Mouse (Mus musculus) T-cell, adult 66 days (primary cell): Measurements from ENCODE around the gene Slc25a14. TPM values are rescaled to one million over a fixed set of nuclear protein-coding genes. Genes with fewer than 3 reads are reported as not detected.

ENCODE experiments used
- total RNA-seq, 2 experiments: library from RNA; stranded (reverse); gene quantifications; 3 replicates in 1 of 2; 4 replicates in 1 of 2; pipeline ENCODE4 v1.2.4; 2023

Gene Slc25a14
- total RNA-seq = 1 to 10 TPM; 4.5 to 5.8 TPM

DNA sequence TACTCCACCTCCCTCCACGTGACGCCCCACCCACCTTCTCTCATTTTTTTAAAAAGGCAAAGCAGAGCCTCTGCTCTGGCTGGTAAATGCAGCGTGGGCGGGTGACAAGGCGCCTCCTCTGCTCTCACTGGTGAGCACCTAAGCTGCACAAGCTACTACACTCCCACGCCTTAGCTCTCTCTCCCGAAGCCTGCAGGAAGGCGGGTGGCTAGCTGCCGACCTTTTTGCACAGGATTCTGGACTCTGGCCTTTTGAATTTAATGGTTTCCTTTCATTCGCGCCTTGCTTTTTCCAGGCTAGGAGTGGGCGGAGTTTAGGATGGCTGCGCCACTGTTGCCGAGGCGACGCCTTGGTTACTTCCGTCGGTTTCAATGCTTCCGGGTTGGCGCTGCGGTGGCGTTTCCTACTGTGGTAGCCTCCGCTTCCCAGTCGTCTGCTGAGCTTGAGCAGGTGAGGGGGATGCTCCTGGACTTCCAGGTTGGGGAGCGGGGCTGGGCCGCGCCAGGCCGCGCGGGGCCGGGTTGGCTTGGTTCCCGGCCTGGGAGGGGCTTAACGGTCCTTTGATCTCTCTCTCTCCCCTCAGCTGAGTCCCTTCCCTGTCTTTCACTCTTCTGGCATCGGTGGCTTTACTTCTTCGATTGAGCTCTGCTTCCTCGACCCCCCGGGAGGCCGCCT, at the start of gene Slc25a14:
Slc25a14 (plus strand) TSS at position 35 of the 675 bp plus-strand sequence.

DNA sequence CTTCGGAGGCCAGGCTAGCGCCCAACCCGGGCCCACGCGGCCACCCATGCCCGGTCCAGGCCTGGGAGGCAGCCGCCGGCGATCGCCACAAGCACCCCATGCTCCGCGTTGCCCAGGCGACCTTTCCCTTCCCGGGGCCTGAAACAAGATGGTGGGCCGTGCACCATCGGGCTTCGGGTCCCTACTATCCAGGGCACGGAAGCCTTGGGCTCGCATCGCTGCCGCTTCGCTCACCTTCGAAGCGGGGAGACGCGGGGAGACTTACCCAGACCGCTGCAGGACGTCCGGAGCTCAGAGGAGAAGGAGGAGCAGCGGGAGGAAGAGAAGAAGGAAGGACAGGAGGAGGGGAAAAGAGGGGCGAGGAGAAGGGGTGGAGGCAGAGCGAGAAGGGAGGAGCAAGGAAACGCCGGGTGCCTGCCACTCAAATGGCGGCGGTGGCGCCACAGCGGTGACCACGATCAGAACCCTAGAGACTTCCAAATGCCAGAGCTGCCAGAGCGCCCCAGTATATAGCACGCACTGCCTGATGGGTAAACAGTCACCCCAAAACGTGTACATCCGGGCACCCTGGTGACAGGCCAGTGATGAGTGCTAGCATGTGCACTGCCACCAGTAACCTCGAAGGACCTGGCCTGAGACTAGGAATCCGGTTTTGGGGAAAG, 29.0 kb upstream of the Slc25a14 start, which contains the start of gene Zfp280c:
Zfp280c (minus strand) TSS at position 406 of the 662 bp plus-strand sequence.

DNA sequence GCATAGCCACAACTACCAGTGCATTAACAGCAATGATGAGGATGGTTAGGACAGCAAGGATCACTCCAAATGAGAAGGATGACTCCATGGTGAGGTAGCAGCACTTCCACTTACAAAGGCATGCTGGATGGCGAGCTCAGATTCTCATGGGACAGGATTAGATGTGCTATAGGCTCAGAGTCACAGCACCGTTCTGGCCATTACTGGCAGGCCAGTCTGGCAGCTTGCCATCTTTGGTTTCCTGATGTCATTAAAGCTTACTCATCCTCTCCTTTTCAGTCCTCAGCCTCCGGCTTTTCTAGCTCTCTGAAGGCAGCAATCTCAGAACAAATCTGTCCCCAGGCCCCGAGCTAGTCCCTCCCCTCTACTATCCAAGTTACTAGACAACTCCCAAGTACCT, 51.0 kb downstream of the Slc25a14 start, which contains the start of gene Gpr119:
Gpr119 (minus strand) TSS at position 308 of the 400 bp plus-strand sequence.

DNA sequence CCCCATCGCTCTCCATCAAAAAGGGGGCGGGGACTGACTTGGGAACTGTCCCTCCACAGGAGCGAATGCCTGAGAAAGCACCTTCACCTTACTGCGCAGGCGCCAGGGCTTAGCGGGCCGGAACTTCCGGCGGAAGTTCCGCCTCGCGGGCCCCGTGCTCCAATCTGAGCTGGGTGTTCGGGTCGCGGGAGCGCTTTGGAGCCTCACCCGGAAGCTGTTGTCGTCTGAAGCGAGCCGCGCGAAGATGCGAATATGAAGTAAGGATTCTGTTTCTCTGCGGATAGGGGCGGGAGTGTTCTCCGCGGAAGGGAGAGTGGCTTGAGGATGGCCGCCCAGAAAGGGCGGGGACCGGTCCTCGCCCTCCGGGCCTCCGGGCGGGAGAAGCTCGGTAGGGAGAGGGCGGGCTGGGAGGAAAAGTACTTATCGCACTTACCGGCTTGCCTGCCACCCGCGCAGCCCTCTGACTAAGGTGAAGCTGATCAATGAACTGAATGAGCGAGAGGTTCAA, 71.7 kb downstream of the Slc25a14 start, which contains the start of gene Rbmx2:
Rbmx2 (plus strand) TSS at position 141 of the 508 bp plus-strand sequence.

Other genes with a start within 250 kb of the Slc25a14 start
- gene Elf4, start 160.3 kb upstream of the Slc25a14 start, total RNA-seq = 100 to 1,000 TPM; 113 to 124 TPM
- gene Aifm1, start 109.8 kb upstream of the Slc25a14 start, total RNA-seq = 10 to 100 TPM; 20.5 to 20.7 TPM
- gene Rab33a, start 104.1 kb upstream of the Slc25a14 start, total RNA-seq = under 1 TPM in 1 of 2 experiments, not detected in 1; 0.64 TPM
- 10 to 100 TPM; 24.9 to 26.6 TPM for gene Zfp280c, start 28.9 kb upstream of the Slc25a14 start, total RNA-seq
- not detected for gene Gpr119, start 51.1 kb downstream of the Slc25a14 start, total RNA-seq
- gene Rbmx2, start 71.6 kb downstream of the Slc25a14 start, total RNA-seq = 10 to 100 TPM in 1 of 2 experiments, 1 to 10 TPM in 1; 8.2 to 13.9 TPM